Mouse (Mus musculus): ENCODE data around the gene Zfp628.

DNA sequence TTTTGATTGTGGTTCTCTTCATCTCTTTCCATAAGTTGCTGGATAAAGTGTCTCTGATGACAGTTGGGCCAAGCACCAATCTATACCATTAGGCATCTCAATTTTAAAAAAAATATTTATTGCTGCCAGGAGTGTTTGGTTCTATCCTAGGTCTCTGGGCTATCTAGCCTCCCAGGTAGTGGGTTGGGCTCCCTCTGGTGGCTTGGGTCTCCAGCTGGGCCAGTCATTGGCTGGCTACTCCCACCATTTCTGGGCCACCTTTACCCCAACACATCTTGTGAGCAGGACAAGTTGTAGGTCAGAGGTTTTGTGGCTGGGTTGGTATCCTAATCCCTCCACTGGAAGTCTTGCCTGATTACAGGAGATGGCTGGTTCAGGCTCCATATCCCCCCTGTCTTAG, 36.8 kb upstream of the Zfp628 start:
- TF ChIP-seq CTCF (IDR thresholded peaks at IDR 0.05; ENCODE audit: borderline replicate concordance, insufficient read depth, low read length) (no peak), POLR2A (IDR thresholded peaks at IDR 0.05; ENCODE audit: low read depth, low read length) (no peak)

Data from embryonic fibroblast, embryonic 13.5 days (primary cell).